ENCODE assay signal across 8 mouse cellular contexts in the genomic region with DNA sequence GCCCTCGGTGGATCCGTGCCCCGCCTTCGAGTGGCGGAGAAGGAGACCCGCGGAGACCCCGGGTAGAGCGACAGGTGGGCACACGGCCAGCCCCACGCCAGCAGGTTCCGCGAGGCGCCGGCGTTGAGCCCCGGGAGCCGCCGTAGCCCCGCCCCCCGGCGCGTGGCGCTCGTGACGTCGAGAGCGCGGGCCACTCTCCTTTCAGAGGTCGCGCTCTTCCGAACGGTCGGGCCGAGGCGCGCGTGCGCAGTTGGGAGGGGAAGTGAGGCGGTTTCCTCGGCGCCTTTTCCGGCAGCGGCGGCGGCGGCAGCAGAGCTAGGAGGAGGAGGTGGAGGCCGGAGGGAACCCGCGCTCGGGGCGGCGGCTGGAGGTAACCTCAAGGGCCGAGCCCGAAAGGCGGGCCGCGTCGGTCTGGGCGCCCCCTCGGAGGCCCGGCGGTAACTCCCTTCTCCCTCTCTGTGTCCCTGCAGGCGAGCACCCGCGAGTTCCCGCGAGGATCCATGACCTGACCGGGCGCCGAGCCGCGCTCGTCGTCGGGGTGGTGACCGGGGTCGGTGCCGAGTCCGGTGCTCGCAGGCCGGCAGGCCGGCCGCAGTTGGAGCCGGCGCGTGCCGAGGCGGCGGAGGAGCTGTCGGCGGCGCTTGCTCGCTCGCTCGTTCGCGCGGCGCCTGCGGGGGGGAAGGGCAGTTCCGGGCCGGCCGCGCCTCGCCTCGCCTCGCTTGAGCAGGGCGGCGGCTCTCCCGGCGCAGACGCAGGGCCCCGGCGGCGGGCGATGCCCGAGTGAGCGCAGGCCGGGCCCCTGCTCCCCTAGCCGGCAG. TPM values are rescaled to one million over a fixed set of nuclear protein-coding genes. Genes with fewer than 3 reads are reported as not detected.
DNase-seq lines count a peak whose midpoint lies in the region; ATAC-seq and TF ChIP-seq lines count a peak whose summit lies in the region.

A gene (plus strand): TSS at position 297 of the 818 bp plus-strand sequence.
A gene (minus strand): TSS at position 605 of the 818 bp plus-strand sequence.

- peak; percentile 96 for DNase-seq in c-Kit-positive CD71-positive TER-119-positive erythroid progenitor cells, embryonic 14.5 days (ENCODE audit: low spot score)
- DNase-seq in heart, postnatal 10 days: peak; percentile 99
- DNase-seq in large intestine, adult 2 months (ENCODE audit: low read depth, low spot score): peak; percentile 87
- DNase-seq in liver, postnatal 0 days: peak; percentile 99
- DNase-seq in testis, postnatal 10 days (ENCODE audit: low spot score): peak; percentile 100

- H3K4me1 ChIP-seq in E14TG2a.4 (replicated peaks; ENCODE audit: low read depth, low read length): peaks cover 46% of the 10 kb centered on the region
- peaks cover 30% of the 10 kb centered on the region for H3K4me1 ChIP-seq in forebrain, embryonic 13.5 days
- peaks cover 14% of the 10 kb centered on the region for H3K4me1 ChIP-seq in liver, postnatal 0 days (ENCODE audit: insufficient read depth)
- peaks cover 16% of the 10 kb centered on the region for H3K4me1 ChIP-seq in neural tube, embryonic 14.5 days (ENCODE audit: control insufficient read depth, insufficient read depth, low read length)

- H3K27ac ChIP-seq in forebrain, embryonic 13.5 days: peak within 1 kb of the TSS; percentile 90
- peak within 1 kb of the TSS; percentile 100 for H3K27ac ChIP-seq in liver, postnatal 0 days (ENCODE audit: low read depth)
- peak within 1 kb of the TSS; percentile 89 for H3K27ac ChIP-seq in neural tube, embryonic 14.5 days (ENCODE audit: low read depth, low read length)

- TF ChIP-seq CTCF in E14TG2a.4 (conservative IDR thresholded peaks at IDR 0.05; ENCODE audit: low read length): no peak
- TF ChIP-seq CTCF in liver, postnatal 0 days (IDR thresholded peaks at IDR 0.05; ENCODE audit: low read depth): no peak

- H3K27me3 ChIP-seq in E14TG2a.4 (ENCODE audit: insufficient read depth, low read length): no peaks in the 10 kb centered on the region
- no peaks in the 10 kb centered on the region for H3K27me3 ChIP-seq in forebrain, embryonic 13.5 days
- H3K27me3 ChIP-seq in liver, postnatal 0 days (ENCODE audit: insufficient read depth, low read length): no peaks in the 10 kb centered on the region
- no peaks in the 10 kb centered on the region for H3K27me3 ChIP-seq in neural tube, embryonic 14.5 days (ENCODE audit: control insufficient read depth, insufficient read depth, low read length)

- WGBS in forebrain, embryonic 13.5 days: under 1% methylated on average over 97 of the region's 121 CpGs
- WGBS in large intestine, adult 2 months: under 1% methylated on average over 118 of the region's 121 CpGs
- WGBS in liver, postnatal 0 days (ENCODE audit: insufficient replicate concordance): under 1% methylated on average over 88 of the region's 121 CpGs
- under 1% methylated on average over 99 of the region's 121 CpGs for WGBS in neural tube, embryonic 14.5 days

- peak within 1 kb of the TSS; percentile 82 for H3K4me2 ChIP-seq in forebrain, embryonic 13.5 days
- H3K4me2 ChIP-seq in liver, postnatal 0 days (ENCODE audit: low read depth, low read length): peak within 1 kb of the TSS; percentile 93
- H3K4me2 ChIP-seq in neural tube, embryonic 14.5 days (ENCODE audit: low read depth, low read length): peak within 1 kb of the TSS; percentile 99

- no peak for TF ChIP-seq EP300 in liver, postnatal 0 days (IDR thresholded peaks at IDR 0.05; ENCODE audit: low read depth)

- peak within 1 kb of the TSS; percentile 96 for H3K9ac ChIP-seq in forebrain, embryonic 13.5 days
- H3K9ac ChIP-seq in liver, postnatal 0 days (replicated peaks): peak within 1 kb of the TSS; percentile 99
- peak within 1 kb of the TSS; percentile 94 for H3K9ac ChIP-seq in neural tube, embryonic 14.5 days (replicated peaks; ENCODE audit: low read depth, low read length)

- peak; percentile 95 for ATAC-seq in forebrain, embryonic 13.5 days
- ATAC-seq in liver, postnatal 0 days: peak; percentile 90
- peak; percentile 94 for ATAC-seq in neural tube, embryonic 14.5 days (ENCODE audit: low read depth)

- H3K36me3 ChIP-seq in E14TG2a.4 (ENCODE audit: insufficient read depth, low read length): peaks cover 39% of the 10 kb centered on the region
- H3K36me3 ChIP-seq in forebrain, embryonic 13.5 days (ENCODE audit: poor library complexity, severe bottlenecking): no peaks in the 10 kb centered on the region
- no peaks in the 10 kb centered on the region for H3K36me3 ChIP-seq in liver, postnatal 0 days (replicated peaks; ENCODE audit: insufficient read depth, low read length)
- no peaks in the 10 kb centered on the region for H3K36me3 ChIP-seq in neural tube, embryonic 14.5 days (ENCODE audit: control insufficient read depth, insufficient read depth, low read length)

- intact Hi-C loops in heart, postnatal 10 days (cut with DNase I): loop anchor here (5.0 to 10.0 kb wide), 5 partner anchors 50 to 145 kb away; no protein-coding TSS in a partner anchor

- H3K9me3 ChIP-seq in E14TG2a.4 (ENCODE audit: low read length): no peaks in the 10 kb centered on the region
- H3K9me3 ChIP-seq in forebrain, embryonic 13.5 days (replicated peaks): no peaks in the 10 kb centered on the region
- H3K9me3 ChIP-seq in liver, postnatal 0 days (ENCODE audit: low read length): no peaks in the 10 kb centered on the region
- H3K9me3 ChIP-seq in neural tube, embryonic 14.5 days (ENCODE audit: control insufficient read depth, low read length): no peaks in the 10 kb centered on the region

- H3K4me3 ChIP-seq in E14TG2a.4 (replicated peaks; ENCODE audit: low read length): peak within 1 kb of the TSS; percentile 93
- peak within 1 kb of the TSS; percentile 100 for H3K4me3 ChIP-seq in forebrain, embryonic 13.5 days
- H3K4me3 ChIP-seq in liver, postnatal 0 days (ENCODE audit: low read depth, low read length): peak within 1 kb of the TSS; percentile 100
- peak within 1 kb of the TSS; percentile 99 for H3K4me3 ChIP-seq in neural tube, embryonic 14.5 days (ENCODE audit: low read depth, low read length)

RNA-seq across cellular contexts. Expression of the first gene that starts in this region (rescaled TPM):
- 25.4 and 29.0 TPM in 2 replicates for polyA plus RNA-seq in forebrain, embryonic 13.5 days (2015; fragmentation: Nextera tagmentation; extraction: Ambion mirVana)
- total RNA-seq in heart, postnatal 10 days (2021): 10 to 100 TPM; 77.1 to 81.6 TPM
- 222 and 263 TPM in 2 replicates for polyA plus RNA-seq in large intestine, adult 2 months (2012; rRNA removed)
- 33.8 and 44.6 TPM in 2 replicates for polyA plus RNA-seq in liver, postnatal 0 days (2015; fragmentation: Nextera tagmentation; extraction: Ambion mirVana)
- 29.3 and 30.4 TPM in 2 replicates for polyA plus RNA-seq in neural tube, embryonic 14.5 days (2014; fragmentation: Nextera tagmentation; extraction: Ambion mirVana)

RNA-seq across cellular contexts. Expression of the second gene that starts in this region (rescaled TPM):
- polyA plus RNA-seq in forebrain, embryonic 13.5 days (2015; fragmentation: Nextera tagmentation; extraction: Ambion mirVana): 0.63 and 0.80 TPM in 2 replicates
- total RNA-seq in heart, postnatal 10 days (2021): 1 to 10 TPM in 1 of 2 experiments, under 1 TPM in 1; 0.89 to 1.2 TPM
- polyA plus RNA-seq in large intestine, adult 2 months (2012; rRNA removed): 0.67 and 1.5 TPM in 2 replicates
- polyA plus RNA-seq in liver, postnatal 0 days (2015; fragmentation: Nextera tagmentation; extraction: Ambion mirVana): 1.00 and 1.3 TPM in 2 replicates
- polyA plus RNA-seq in neural tube, embryonic 14.5 days (2014; fragmentation: Nextera tagmentation; extraction: Ambion mirVana): 1.0 and 1.3 TPM in 2 replicates

Comparison
In these comparisons a context has a peak if more than half of its experiments do, and no peak if none do; other contexts are left out.
1. Peak in every context shown above with its lines: DNase-seq, ATAC-seq, H3K4me3 ChIP-seq and H3K27ac ChIP-seq.